Comparison of ENCODE assay signal across 16 mouse cellular contexts in the genomic region with DNA sequence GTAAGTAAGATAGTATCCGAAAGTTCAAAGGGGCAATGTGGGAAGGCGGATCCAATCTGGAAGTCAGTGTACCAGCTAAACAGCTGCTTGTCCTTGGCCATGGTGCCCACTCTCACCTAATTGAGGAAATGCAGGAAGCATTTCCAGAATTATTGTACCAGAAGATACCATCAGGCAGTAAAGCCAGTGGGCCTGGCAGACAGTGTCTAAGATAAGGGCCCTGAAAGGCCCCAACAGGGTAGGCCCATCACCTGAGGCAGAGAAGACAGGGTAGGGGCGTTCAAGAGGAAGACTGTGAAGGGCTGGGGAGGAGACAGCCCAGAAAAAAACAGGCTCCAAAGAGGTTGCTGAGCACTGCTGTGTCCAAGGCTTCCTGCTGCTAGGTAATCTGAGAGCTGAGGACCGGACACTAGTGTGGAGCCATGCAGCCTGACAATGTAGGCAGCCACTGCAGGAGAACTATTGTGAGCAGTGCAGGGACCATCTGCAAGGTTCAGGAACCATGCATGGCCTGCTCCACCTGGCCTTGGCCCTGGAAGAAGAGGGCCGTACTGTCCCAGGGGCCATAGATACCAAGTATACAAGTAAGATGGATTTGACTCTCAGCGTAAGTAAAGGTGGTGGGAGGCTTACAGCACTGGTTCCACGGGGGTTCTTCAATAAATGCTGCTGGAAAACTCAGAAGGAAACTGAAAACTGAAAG.
"Had no signal": no experiment of that assay in that cellular context is flagged by ENCODE, and none has a peak within 500 bp of the region (broad histone marks: within the 10 kb centered on the region; RNA-seq: fewer than 3 reads in every experiment).

No protein-coding gene starts in this region.

- H3K4me1 ChIP-seq: limb, embryonic 12.5 days; liver, embryonic 13.5 days; lung, embryonic 15.5 days; midbrain, embryonic 15.5 days; neural tube, embryonic 12.5 days had no signal

- H3K4me3 ChIP-seq: kidney, embryonic 15.5 days; left cerebral cortex, adult 2 months; limb, embryonic 12.5 days; liver, embryonic 13.5 days; lung, embryonic 15.5 days; midbrain, embryonic 15.5 days; neural tube, embryonic 12.5 days had no signal

- H3K9ac ChIP-seq: kidney, embryonic 15.5 days; limb, embryonic 12.5 days; liver, embryonic 13.5 days; liver, postnatal 0 days; lung, embryonic 15.5 days; midbrain, embryonic 15.5 days; neural tube, embryonic 12.5 days had no signal

- DNase-seq: kidney, adult 18-20 months; kidney, postnatal 25 days; liver; liver, embryonic 13.5 days; liver, postnatal 0 days; lung, postnatal 14 days; retina, postnatal 1 day; right cerebral cortex, postnatal 14 days; thymus, postnatal 36 days had no signal

- H3K4me2 ChIP-seq: kidney, embryonic 15.5 days; limb, embryonic 12.5 days; liver, embryonic 13.5 days; lung, embryonic 15.5 days; midbrain, embryonic 15.5 days; neural tube, embryonic 12.5 days had no signal

- H3K9me3 ChIP-seq: kidney, embryonic 15.5 days; limb, embryonic 12.5 days; liver, embryonic 13.5 days; lung, embryonic 15.5 days; midbrain, embryonic 15.5 days; neural tube, embryonic 12.5 days had no signal

- H3K27ac ChIP-seq: kidney, embryonic 15.5 days; left cerebral cortex, adult 2 months; limb, embryonic 12.5 days; liver, embryonic 13.5 days; lung, embryonic 15.5 days; macrophage; midbrain, embryonic 15.5 days; neural tube, embryonic 12.5 days had no signal

- H3K27me3 ChIP-seq: kidney, embryonic 15.5 days; limb, embryonic 12.5 days; liver, embryonic 13.5 days; lung, embryonic 15.5 days; midbrain, embryonic 15.5 days; neural tube, embryonic 12.5 days had no signal

- ATAC-seq: liver, postnatal 0 days; midbrain, embryonic 15.5 days had no signal
